7 mouse cellular contexts compared by ENCODE assay signal in the genomic region with DNA sequence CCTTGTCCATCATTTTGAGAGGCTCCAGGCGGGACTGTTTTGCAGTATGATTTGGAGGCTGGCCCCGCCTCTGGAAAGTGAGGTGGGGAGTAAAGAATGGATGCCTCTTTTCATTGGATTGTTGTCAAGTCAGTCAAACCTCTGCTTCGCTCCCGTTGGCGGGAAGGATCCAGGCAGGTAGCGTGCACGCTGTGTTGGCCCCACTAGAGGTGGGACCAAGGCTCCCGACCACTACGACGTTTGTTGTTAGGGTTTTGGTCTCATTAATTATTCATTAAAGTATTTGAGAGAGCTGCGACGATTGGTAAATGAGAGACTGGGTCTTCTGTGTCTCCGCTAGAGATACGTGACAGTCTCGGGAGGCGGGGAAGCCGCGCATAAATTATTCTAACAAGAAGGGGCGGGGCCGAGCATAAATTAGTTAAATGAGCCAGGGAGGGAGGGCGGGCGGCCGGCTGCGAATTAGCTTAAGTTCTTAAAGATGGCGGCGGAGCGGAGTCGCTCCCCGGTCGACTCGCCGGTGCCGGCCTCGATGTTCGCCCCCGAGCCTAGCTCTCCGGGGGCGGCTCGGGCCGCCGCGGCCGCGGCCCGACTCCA. TPM values are rescaled to one million over a fixed set of nuclear protein-coding genes. Genes with fewer than 3 reads are reported as not detected.
DNase-seq lines count a peak whose midpoint lies in the region; ATAC-seq lines count a peak whose summit lies in the region.

Gene Gtpbp1, plus strand, starts transcription at position 420 of the 597 bp plus-strand sequence.

- intact Hi-C loops in left cerebral cortex, postnatal 36 days (cut with DNase I), result no loop called here

- peak; percentile 99 for DNase-seq in adrenal gland, adult 8-10 months
- peak; percentile 96 for DNase-seq in embryo, embryonic 9.5 days (ENCODE audit: extremely low spot score)
- DNase-seq in gastrocnemius, postnatal 4 days (ENCODE audit: low spot score in 2 of 2), result peak; percentile 82 to 96
- peak; percentile 97 to 98 for DNase-seq in left cerebral cortex, postnatal 36 days (ENCODE audit: low spot score in 2 of 2)
- peak; percentile 98 for DNase-seq in midbrain, embryonic 11.5 days (ENCODE audit: low spot score, missing footprints)
- peak; percentile 100 for DNase-seq in skeletal muscle tissue, adult 2 months (ENCODE audit: low read depth, low spot score)

- peaks cover 26% of the 10 kb centered on the region for H3K4me1 ChIP-seq in intestine, embryonic 16.5 days (ENCODE audit: control insufficient read depth, insufficient read depth, low read length)
- H3K4me1 ChIP-seq in midbrain, embryonic 11.5 days (ENCODE audit: control insufficient read depth, insufficient read depth, low read length), result peaks cover 34% of the 10 kb centered on the region

- no peaks in the 10 kb centered on the region for H3K27me3 ChIP-seq in intestine, embryonic 16.5 days (replicated peaks; ENCODE audit: control insufficient read depth, insufficient read depth, low read length)
- H3K27me3 ChIP-seq in midbrain, embryonic 11.5 days (ENCODE audit: control insufficient read depth, insufficient read depth, low read length), result no peaks in the 10 kb centered on the region

- under 1% methylated on average over 44 of the region's 45 CpGs for WGBS in intestine, embryonic 16.5 days
- under 1% methylated on average over 45 of the region's 45 CpGs for WGBS in midbrain, embryonic 11.5 days

- peak within 1 kb of the TSS; percentile 85 for H3K27ac ChIP-seq in intestine, embryonic 16.5 days (ENCODE audit: low read length)
- peak within 1 kb of the TSS; percentile 82 for H3K27ac ChIP-seq in midbrain, embryonic 11.5 days (ENCODE audit: low read depth, low read length)

- H3K4me3 ChIP-seq in intestine, embryonic 16.5 days (ENCODE audit: low read length), result peak within 1 kb of the TSS; percentile 94
- peak within 1 kb of the TSS; percentile 95 for H3K4me3 ChIP-seq in midbrain, embryonic 11.5 days (ENCODE audit: low read depth, low read length)

- peak; percentile 95 for ATAC-seq in intestine, embryonic 16.5 days
- ATAC-seq in midbrain, embryonic 11.5 days (ENCODE audit: low FRiP score), result peak; percentile 96

- H3K9ac ChIP-seq in intestine, embryonic 16.5 days (ENCODE audit: low read depth, low read length), result peak within 1 kb of the TSS; percentile 90
- peak within 1 kb of the TSS; percentile 91 for H3K9ac ChIP-seq in midbrain, embryonic 11.5 days (ENCODE audit: low read length)

- H3K4me2 ChIP-seq in intestine, embryonic 16.5 days (ENCODE audit: low read depth, low read length), result peak within 1 kb of the TSS; percentile 96
- H3K4me2 ChIP-seq in midbrain, embryonic 11.5 days, result peak within 1 kb of the TSS; percentile 99

- no peaks in the 10 kb centered on the region for H3K36me3 ChIP-seq in intestine, embryonic 16.5 days (ENCODE audit: control insufficient read depth, insufficient read depth, low read length)
- H3K36me3 ChIP-seq in midbrain, embryonic 11.5 days (ENCODE audit: control insufficient read depth, insufficient read depth, low read length), result no peaks in the 10 kb centered on the region

- no peaks in the 10 kb centered on the region for H3K9me3 ChIP-seq in intestine, embryonic 16.5 days (ENCODE audit: control insufficient read depth, low read length)
- H3K9me3 ChIP-seq in midbrain, embryonic 11.5 days (ENCODE audit: control insufficient read depth, low read length), result no peaks in the 10 kb centered on the region

RNA-seq across cellular contexts. Expression of gene Gtpbp1, which starts in this region (rescaled TPM):
- 10 to 100 TPM; 27.2 to 43.1 (median 32.1) TPM for total RNA-seq in adrenal gland, adult 8-10 months (2022)
- total RNA-seq in gastrocnemius, postnatal 4 days (2021), result 10 to 100 TPM; 20.7 to 22.5 TPM
- polyA plus RNA-seq in intestine, embryonic 16.5 days (2015; fragmentation: Nextera tagmentation; extraction: Ambion mirVana), result 24.5 and 25.3 TPM in 2 replicates
- total RNA-seq in left cerebral cortex, postnatal 36 days (2021), result 10 to 100 TPM; 45.1 to 47.1 TPM
- polyA plus RNA-seq in midbrain, embryonic 11.5 days (2014; fragmentation: Nextera tagmentation; extraction: Ambion mirVana), result 31.9 and 37.5 TPM in 2 replicates

Comparison
In these comparisons a context has a peak if more than half of its experiments do, and no peak if none do; other contexts are left out.
1. Peak in every context shown above with its lines: DNase-seq, ATAC-seq, H3K4me3 ChIP-seq and H3K27ac ChIP-seq.